Mouse (Mus musculus) heart, adult 9 months (tissue): ENCODE results near the gene Maml3.
A peak's percentile ranks its signal among the peaks of the same experiment; 100 is the strongest.

Source experiments
- DNase-seq, 2 experiments: peaks; one replicate each; pipeline ENCODE4 v3.0.0; 2022; ENCODE audit warnings: low spot score in 2 of 2

Maml3 gene

DNA sequence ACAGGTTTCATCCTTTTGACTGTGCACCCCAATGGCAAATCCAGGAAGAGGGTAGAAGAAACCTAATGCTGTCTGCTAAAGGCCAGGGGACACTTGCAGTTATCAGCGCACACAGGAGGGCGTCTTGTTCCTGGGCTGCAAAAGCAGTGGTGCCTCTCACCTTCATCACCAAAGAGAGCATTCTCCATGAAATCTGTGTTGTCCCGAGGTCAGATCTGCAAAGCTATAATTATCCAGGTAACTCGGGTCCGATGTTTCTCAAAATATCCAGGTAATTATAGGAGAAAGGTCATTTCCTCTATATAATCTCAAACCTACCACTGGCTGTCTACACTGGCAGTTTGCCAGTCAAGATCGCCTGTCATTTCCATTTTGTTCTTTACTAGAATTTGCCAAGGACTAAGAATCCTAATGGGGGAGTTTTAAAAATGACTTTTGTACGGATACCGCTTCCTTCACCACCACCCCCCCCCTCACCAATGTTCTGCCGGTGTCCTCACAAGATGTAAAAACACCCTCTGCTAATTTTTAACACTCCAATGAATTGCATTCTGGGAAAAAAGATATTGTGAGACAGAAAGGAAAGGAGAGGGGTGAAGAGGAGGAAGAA lies 98.0 kb downstream of the Maml3 start:
- DNase-seq = no peak

DNA sequence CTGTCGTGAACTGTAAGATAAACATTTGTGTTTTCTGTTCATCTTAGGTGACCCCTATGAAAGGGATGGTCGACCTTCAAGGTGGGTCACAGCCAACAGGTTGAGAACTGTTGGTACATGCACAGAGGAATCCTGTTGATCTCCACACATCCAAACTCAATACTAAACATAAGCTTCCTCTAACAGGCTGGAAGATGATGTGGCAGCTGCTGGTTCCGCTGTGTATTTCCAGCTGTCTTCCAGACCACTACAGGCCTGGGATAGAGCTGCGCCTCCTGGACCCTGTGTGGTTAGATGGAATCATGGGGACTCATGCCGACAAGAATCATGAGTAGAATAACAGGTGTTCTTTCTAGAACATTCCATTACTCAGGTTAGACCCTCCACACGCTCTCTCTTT lies 101.2 kb downstream of the Maml3 start:
- no peak for DNase-seq

DNA sequence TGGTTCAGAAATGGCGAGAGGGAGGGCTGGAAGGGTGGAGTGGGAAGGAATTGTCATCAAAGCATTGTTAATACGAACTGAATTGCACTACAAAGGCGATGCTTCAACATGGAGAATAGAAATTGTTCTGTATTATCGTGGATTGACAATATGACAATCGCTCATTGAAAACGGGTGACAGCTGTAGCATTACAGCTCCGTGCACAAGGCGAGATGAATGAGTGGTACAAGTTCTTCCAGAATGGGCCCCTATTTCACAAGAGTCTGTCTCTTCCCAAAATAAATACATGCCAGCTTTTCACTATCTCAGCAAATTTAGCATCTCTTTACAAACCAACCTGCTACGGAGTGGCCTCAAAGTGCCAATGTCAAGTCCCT lies 103.4 kb downstream of the Maml3 start:
- DNase-seq = no peak

DNA sequence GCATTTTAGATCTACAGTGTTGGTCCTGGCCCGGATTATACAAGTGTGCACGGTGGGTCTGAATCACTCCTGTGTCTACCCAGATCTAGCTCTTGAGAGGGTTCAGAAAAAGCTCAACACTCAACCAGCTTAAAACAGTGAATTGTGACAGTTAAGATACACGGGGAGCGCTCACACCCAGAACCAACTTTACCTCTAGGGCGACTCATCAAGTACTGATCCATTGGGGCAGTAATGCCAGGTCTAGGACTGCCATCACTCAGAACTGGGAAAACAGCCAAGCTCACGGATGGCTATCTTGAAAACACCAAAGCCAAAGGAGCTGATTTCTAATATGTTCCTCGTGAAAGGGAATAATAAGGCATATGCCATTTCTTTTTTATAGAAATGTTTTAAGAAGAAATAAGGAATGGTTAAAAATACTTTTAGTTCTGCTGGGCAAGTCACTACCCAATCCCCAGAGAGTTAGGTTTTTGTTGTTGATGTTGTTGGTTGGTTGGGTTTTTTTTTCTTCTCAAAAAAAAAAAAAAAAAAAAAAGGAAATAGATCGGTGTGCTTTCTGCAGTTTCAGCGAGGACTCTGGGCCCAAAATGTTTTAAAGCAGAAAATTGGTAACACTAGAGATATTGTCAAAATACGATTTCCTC lies 103.9 kb downstream of the Maml3 start:
- no peak for DNase-seq

DNA sequence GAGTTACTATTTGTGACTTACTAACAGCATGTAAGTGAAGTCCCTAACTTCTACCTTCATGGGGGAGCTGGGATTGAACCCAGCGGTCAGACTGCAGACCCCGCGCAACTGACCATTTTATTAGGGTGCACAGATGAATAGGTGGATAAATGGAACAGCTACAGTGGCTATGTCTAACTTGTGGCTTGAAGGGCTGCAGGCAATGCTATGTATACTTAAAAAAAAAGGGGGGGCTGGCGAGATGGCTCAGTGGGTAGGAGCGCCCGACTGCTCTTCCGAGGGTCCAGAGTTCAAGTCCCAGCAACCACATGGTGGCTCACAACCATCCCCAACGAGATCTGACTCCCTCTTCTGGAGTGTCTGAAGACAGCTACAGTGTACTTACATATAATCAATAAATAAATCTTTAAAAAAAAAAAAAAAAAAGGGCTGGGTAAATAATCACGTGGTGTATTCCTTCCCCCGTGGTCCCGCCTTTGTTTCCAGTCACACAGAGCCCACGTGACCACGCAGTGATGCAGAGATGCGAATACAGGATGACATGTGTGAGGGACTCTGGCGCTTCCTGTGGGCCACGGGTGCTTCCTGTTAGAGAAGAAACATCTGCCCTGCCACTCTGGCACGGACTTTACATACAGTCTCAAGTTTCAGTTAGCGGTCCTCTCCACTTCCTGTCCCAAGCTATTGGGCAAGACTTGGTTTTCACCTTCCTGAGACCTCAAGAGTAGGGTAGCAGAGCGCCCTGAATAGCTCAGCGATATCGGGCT lies 105.0 kb downstream of the Maml3 start:
- peak; percentile 35 to 69 for DNase-seq

DNA sequence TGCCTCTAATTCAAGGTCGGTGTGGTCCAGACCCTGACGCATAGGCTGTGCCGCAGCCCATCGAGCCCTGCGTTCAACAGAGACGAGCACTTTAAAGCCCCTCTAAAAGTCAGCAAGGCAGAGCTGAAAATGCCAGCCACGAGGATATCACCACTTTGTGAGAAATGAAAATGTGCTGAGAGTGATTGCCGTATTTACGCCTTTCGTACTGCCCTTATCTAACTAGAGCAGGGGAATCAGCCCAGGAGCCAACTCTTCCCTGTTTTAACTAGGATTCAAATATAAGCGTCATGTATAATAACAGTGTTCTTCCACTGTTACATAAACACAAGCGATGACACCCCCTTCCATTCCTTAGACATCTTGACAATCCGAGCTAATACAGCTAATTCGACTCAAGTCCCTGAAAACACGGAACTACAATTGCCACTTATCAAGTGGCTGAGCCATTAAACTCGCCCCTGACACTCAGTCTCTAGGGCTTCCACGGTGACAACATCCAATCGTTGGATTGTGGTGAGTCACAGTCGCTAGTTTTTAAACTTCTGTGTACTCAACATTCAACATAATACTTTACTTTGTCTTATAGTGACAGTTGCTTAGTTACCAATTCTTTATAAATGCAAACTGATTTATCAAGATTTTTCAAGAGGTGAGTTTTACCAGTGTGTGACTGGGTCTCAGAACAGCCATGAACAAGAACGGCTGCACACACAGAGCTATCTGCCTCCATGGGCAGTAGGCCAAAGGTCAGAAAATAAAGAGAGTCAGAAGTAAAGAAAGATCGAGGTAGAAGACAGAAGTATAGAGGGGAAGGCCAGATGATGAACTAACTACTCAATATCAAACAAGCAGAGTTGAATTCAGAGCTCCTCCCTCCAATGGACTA lies 106.1 kb downstream of the Maml3 start:
- no peak for DNase-seq

DNA sequence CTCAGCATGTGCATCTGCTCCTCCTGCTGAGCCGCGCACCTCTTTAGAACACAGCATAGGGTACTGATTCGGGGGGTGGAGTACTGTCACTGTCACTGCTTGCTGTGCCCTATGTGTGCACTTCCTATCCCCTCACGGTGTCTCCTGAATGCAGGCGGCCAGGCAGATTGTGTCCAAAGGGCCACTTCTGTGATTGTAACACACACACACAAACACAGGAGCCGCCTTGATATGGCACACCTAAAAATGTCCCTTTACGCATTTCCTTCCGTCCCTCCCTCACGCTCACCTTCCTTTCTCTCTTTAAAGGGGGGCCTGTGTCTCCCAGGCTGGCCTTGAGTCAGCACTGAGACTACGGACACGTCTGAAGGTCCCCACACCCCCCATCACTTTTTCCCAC lies 107.3 kb downstream of the Maml3 start:
- no peak for DNase-seq

DNA sequence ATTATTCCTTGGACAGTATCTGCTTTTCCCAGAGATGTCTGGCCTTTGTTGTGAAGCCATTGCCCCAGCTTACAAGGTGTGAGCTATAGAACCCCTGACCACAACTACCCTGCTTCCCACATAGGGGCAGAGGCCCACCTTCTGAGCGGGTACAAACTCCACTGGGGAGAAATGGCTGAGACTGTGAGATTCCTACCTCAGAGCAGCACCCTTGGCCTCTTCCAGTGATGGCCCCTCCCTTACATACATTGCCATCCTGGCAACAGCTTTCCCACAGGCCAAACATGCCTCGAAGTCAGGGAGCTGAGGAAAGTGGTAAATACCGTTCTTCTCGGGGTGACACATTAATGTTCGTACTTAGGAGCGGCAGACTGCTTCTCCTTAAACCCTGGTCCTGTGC lies 118.4 kb downstream of the Maml3 start:
- no peak for DNase-seq

DNA sequence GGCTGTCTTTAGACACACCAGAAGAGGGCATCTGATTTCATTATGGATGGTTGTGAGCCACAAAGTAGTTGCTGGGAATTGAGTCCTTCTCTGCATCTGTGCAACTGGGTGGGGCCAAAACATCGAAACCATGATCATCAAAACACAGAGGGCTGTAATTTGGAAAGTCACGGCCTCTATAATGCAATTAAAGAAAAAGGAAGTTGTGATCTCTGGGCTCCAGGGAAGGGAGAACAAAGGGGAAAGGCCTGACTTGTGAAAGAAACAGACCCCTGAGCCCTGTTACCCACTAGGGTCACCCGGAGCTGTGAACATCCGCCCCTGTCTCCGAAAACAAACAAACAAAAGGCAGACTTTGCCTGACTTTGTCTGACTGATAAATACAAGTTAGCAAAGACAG lies 123.4 kb downstream of the Maml3 start:
- DNase-seq = no peak

DNA sequence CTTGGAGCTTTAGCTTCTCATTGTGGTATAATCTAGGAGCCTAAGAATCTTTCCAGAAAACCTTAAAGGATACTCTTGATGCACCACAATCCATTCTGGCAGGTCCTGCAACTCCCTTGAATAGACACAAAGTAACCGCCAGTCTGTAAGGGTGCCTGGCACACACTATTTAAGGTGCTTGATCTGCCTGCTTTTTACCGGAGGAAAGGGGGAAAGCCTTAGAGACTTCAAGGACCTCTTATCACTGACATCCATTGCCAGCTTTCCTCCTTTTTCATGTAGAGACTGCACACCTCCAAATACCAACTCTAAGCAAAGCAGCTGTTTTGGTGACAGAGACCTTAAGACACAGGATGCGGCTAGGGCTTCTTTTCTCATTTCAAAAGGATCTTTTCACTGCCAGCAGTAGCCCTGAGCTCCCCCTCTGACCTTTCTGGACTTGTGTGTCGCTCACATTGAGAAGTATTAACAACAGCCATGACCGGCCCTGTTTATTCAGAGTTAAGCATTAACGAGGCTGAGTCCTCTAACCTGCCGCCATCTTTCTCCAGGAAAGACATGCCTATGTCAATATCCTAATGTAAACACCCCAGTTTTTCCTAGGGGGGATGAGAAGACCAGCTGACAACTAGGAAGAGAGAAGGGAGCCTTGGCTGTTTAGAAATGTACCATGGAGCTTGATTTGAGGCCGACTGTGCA lies 127.1 kb downstream of the Maml3 start:
- DNase-seq = no peak

DNA sequence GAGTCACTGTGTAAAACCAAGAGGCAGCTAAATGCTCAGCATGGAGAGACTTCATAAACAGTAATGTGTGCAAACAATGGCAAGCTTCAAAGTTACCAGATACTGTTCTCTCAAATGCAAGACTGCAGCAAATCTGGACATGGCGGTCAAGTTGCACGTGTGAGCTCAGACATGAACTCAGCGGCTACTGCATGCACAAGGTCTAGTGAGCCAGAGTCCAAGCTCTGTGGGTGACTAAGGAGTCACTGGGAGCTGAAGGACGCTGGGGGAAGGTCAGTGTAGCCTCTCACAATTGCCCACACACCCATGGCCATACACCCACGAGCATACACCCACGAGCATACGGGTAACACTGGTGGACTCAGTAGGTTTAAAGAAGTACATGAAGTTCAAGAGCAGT lies 130.3 kb downstream of the Maml3 start:
- no peak for DNase-seq

DNA sequence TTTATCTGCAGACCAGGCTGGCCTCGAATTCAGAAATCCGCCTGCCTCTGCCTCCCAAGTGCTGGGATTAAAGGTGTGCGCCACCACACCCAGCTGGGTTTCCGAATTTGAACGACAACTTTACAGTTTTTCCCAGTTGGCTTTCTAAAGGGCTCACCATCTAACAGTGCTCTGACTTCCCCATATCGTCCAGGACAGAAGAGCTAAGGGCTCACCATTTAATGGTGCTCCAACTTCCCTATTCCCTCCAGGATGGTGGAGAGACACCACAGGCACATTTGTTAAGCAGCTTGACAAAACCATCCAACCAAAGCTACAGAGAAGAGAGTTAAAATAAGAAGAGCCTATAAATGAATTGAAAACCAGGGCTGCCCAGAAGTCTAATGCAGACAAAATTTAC lies 130.7 kb downstream of the Maml3 start:
- no peak for DNase-seq

DNA sequence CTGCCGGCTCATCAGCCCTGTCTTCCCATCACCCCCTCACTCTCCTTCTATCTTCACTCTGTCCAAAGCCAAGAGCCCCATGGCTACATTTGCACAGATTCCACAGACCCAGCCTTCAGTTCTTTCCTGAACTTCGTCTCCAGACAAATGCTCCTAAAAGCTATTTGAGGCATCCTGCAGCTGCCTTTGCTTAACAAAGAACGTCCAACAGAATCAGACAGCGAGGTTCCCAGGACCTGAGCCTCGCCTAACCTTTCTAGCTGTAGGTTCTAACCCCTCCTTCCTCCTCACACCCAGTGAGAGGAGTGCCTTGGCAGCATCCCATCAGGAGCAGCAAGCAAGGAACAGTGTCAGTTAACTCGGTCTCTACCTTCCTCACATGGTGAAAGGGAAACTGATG lies 132.3 kb downstream of the Maml3 start:
- DNase-seq = no peak

DNA sequence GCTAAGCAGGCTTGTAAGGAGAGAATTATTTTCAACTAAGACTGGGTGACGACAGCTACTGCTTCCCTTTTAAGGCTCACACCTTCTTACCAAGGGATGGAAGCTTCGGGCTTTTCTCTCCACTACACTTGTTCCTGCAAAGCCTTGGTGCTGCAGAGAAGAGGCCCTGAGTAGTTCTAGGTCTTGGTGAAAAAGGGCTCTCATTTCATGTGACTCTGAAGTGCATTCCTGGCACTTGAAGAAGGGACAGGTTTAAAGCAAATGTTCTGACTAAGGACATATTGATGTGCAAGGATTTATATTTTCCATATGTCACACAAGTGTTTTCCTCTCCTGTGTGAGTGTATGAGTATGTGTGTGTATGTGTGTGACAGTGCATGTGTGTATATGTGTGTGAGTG lies 134.4 kb downstream of the Maml3 start:
- no peak for DNase-seq

DNA sequence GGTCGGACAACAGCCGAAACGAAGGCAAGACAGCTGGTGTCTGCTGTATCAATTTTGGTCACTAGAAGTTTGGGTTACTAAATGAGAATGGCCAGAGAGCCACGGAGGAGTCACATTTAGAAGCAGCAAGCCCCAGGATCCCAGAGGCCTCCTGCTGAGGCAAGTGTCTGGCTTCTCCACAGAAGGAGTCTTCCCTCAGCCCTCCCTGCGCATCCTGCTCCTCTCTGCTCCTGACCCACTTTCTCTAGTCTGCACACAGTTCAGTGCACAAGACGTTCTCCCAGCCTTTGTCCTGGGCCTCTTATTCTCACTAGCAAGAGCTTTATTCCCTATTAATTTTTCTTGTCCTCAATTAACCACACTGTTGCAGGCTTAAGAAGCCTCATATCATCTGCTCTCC lies 135.4 kb downstream of the Maml3 start:
- DNase-seq = no peak

DNA sequence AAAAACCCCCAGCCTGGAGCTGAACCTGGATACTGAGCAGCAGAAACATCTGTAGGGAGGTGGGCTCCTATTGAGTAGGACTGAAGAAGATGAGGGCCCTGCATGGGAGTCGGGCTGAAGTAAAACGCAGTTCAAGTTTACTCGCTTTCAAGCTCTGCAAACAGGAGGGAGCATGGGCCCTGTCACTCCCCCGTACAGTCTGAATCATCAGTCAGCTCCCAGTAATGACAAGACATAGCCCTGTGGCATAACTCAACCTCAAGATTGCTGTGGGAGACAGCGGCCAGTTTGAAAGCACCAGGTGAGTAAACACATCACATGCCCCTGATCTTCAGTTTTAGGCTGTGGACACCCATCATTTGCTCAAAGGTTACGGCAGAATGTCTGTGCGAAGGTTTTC lies 139.0 kb downstream of the Maml3 start:
- no peak for DNase-seq

DNA sequence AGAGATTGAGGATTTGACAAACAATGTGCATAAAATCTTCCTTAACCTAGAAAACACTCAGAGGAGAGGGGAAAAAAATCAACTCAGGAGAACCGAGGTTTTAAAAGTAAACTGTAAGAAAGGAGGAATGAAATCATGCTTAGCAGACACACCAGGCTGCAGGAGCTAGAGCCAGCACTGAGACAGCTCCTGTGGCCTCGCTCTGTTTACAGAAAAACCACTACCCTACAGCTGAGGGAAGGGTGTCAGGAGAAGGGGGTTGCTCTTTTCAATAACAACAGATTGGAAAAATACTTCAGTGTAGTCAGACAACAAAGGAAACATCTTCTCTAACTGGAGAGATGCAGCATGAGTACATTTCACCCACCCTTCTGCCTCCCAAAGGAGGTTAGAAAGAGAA lies 139.4 kb downstream of the Maml3 start:
- DNase-seq = no peak

DNA sequence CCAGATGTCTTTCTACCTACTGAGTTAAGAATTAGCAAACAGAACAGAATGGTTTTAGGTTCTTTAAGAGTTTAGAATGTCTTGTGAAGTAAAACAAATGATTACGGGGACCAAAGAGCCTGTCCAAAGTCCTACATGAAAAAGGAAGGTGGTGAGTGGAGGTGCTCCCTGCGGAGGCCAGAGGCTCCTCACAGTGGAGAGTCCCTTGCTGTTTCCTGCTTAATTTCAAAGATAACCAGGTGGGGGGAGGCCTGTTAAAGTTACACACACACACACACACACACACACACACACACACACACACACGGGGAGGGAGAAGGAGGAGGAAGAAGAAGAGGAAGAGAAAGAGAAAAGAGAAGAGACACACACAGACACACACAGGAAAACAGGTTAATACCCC lies 139.9 kb downstream of the Maml3 start:
- no peak for DNase-seq

DNA sequence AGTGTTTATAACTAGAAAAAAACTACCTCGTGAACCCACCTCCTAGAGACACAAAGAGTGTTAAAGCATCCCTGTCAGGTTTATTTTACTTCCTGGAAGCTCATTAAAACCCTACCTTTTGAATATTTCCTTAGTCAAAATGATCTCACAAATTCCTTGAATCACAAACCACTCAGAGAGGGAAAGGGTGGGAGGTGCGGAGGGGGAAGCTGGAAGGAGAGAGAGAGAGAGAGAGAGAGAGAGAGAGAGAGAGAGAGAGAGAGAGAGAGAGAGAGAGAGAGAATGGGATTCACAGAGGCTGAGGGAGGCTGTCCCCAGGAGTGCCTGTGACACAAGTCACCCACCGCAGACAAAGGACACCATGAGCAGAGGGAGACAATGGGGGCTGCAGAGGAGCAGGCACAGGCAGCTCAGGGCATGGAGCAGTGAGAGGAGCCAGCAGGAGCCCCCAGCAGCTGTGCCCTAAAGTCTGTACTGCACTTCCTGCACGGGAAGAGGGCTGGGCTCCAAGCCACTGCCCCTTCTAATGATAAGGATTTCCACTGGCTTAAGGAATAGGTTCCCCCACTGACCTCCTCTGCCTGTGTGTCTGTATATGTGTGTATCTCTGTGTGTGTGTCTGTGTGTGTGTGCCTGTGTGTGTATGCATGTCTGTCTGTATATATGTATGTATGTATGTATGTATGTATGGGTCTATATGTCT lies 140.8 kb downstream of the Maml3 start:
- DNase-seq = no peak

DNA sequence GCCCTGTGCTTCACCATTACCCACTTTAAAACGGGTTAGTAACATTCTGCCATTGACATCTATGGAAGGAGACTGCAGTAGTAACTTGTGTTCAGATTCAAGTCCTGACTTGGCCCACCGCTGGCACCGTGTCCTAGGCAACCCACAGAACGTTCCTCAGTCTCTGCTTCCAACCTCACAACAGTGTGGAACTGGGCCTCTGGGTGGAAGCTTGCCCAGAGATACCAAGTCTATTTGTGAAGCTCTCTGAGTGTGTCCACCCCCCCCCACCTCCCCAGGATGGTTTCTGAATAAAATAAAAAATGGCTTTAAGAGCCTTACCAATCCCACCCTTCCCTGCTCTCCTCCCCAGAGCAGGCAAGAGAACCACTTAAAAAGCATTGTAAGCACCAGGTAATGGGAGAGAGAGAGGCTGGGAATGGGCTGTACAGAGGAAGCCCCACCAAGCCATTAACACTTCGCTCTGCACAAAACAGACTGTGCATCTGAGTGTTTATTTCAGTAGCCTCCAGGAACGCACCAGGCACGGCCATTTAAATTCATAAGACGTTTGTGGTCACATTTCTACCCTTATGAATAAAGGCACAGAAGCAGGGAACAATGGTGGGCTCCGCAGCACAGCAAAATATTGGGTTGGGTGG lies 141.6 kb downstream of the Maml3 start:
- no peak for DNase-seq

DNA sequence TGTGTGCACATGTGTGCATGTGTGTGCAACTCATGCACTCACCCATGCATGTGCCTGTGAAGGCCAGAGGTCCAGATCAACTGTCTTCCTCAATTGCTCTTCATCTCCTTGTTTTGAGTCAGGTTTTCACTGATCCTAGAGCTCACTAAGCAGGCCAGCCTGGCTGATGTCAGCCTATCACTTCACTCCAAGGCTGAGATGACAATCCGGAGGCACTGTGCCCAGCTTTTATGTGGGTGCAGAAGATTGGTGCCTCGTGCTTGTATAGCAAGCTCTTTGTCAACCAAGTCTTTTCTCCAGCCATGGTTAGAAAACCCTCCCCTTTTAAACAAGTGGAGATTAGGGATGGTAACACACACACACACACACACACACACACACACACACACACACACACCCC lies 146.1 kb downstream of the Maml3 start:
- DNase-seq = no peak
